Mouse (Mus musculus) intestine, embryonic 14.5 days (tissue): ENCODE results near the gene Zfp36. TPM values are rescaled to one million over a fixed set of nuclear protein-coding genes. Genes with fewer than 3 reads are reported as not detected.

Experiments used
- ATAC-seq: fragments of 200-750 bp; cut with Nextera tagmentation; replicated peaks from 2 replicates; pipeline ENCODE4 v1.8.0; 2017; ENCODE audit warnings: low read depth, moderate number of reproducible peaks, moderate TSS enrichment, moderate library complexity; ENCODE audit not compliant: low FRiP score, low TSS enrichment
- DNase-seq: peaks from one replicate; pipeline ENCODE4 v3.0.0-alpha.2; 2018; ENCODE audit warnings: low spot score
- H3K27ac ChIP-seq: fragments of 300-500 bp; sonication (generic); 2 replicates; pipeline ENCODE4 v1.5.1; 2014; ENCODE audit warnings: low read depth, mild to moderate bottlenecking, control low read depth
- H3K27me3 ChIP-seq: fragments of 300-500 bp; sonication (generic); replicated peaks from 2 replicates; pipeline ENCODE4 v1.6.1; 2014; ENCODE audit warnings: low read length, control low read depth; ENCODE audit not compliant: control insufficient read depth, insufficient read depth
- H3K36me3 ChIP-seq: fragments of 300-500 bp; sonication (generic); 2 replicates; pipeline ENCODE4 v1.6.1; 2014; ENCODE audit warnings: low read length, control low read depth; ENCODE audit not compliant: control insufficient read depth, insufficient read depth
- H3K4me1 ChIP-seq: fragments of 300-500 bp; sonication (generic); replicated peaks from 2 replicates; pipeline ENCODE4 v1.6.1; 2014; ENCODE audit warnings: low read length, control low read depth, mixed read lengths; ENCODE audit not compliant: control insufficient read depth, insufficient read depth
- H3K4me2 ChIP-seq: fragments of 300-500 bp; sonication (generic); 2 replicates; pipeline ENCODE4 v1.6.1; 2014; ENCODE audit warnings: low read length
- H3K4me3 ChIP-seq: fragments of 300-500 bp; sonication (generic); 2 replicates; pipeline ENCODE4 v1.5.1; 2014; ENCODE audit warnings: low read depth, low read length, control low read depth, mixed read lengths
- H3K9ac ChIP-seq: fragments of 300-500 bp; sonication (generic); 2 replicates; pipeline ENCODE4 v1.6.1; 2014; ENCODE audit warnings: mild to moderate bottlenecking, low read length
- H3K9me3 ChIP-seq: fragments of 300-500 bp; sonication (generic); 2 replicates; pipeline ENCODE4 v1.6.1; 2016; ENCODE audit warnings: low read length, control low read depth; ENCODE audit not compliant: control insufficient read depth
- WGBS: fragments of 180-500 bp; shearing (Covaris S2); extraction: QIAGEN DNeasy Blood & Tissue Kit; methylation state at CpG from one replicate; pipeline ENCODE4 v1.1.7; 2014; 5-methylcytosine and 5-hydroxymethylcytosine counted together
- polyA plus RNA-seq: library from polyadenylated mRNA; unstranded; fragments of >200 nt; fragmentation: Nextera tagmentation; extraction: Ambion mirVana; gene quantifications from 2 replicates; pipeline ENCODE4 v1.2.1, GENCODE M21; 2014

Zfp36 gene
- polyA plus RNA-seq, 1 experiment from 2014 or later: 21.9 TPM

GRCm38 (mm10) chr7:28381938-28382337, 1.9 kb upstream of the Zfp36 start:
- peak overlapping the region; percentile 58 for H3K9ac ChIP-seq
- peak overlapping the region; percentile 69 for H3K4me2 ChIP-seq
- peak; percentile 92 for DNase-seq
- H3K27ac ChIP-seq: peak overlapping the region; percentile 100
- peaks cover 51% of the 10 kb centered on the region for H3K4me1 ChIP-seq
- H3K36me3 ChIP-seq: peaks cover 26% of the 10 kb centered on the region
- no peaks in the 10 kb centered on the region for H3K9me3 ChIP-seq
- H3K27me3 ChIP-seq: no peaks in the 10 kb centered on the region
- WGBS: under 1% methylated on average over 20 of the region's 20 CpGs
- peak overlapping the region; percentile 31 for H3K4me3 ChIP-seq
- peak; percentile 45 for ATAC-seq

GRCm38 (mm10) chr7:28381017-28381790, 1.2 kb upstream of the Zfp36 start:
- Histone ChIP-seq H3K4me1 (peaks cover 56% of the 10 kb centered on the region), H3K4me2 (peak overlapping the region; percentile 69), H3K4me3 (peak overlapping the region; percentile 31), H3K9ac (peak overlapping the region; percentile 58), H3K36me3 (peaks cover 25% of the 10 kb centered on the region), H3K27me3 (no peaks in the 10 kb centered on the region), H3K9me3 (no peaks in the 10 kb centered on the region), H3K27ac (peak overlapping the region; percentile 100)
- 2% methylated on average over 30 of the region's 30 CpGs for WGBS
- ATAC-seq (peak; percentile 7), DNase-seq (peak; percentile 80)

DNA sequence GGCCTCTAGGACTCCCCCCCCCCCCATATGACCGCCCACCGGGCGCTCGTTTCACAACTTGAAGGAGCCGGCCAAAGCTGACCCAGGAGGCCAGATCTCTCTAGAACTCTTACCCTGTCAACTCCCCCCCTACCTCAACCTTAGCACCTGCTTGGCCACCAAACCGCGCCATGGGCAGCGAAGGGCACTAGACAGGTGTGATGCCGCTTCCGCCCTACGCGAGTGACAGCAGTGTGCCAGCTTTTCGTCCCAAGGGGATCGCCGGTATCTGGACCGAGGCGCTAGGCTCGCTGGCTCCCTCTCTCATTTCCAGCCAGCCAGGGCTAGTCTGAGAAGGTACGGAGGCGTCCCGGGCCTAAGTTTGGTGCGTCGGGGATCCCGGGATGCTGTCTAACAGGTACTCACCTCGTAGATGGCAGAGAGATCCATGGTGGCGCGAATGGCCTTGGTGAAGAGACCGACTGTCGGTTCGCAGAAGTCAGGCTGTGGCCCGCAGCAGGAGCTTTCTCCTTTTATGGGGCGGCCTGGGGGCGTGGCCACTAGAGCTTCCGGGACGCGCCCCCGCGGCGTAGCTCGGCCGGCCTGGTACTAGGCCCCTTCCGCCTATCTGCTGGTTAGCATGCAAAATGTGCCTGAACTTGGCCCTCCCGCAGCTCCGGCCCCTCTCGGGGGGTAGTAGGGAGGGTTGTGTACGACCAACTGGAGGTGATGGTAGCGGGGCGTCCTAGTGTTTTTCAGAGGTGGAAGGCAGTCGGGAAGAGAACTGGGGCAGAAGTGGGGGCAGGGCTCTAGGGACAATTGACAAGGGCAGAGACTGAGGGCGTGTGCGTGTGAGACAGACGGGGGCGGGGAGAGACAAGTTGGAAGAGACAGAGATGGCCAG, 1.0 kb downstream of the Zfp36 start:
- WGBS: under 1% methylated on average over 53 of the region's 53 CpGs
- no peaks in the 10 kb centered on the region for H3K9me3 ChIP-seq
- H3K27ac ChIP-seq: peak overlapping the region; percentile 100
- H3K4me1 ChIP-seq: peaks cover 60% of the 10 kb centered on the region
- H3K9ac ChIP-seq: peak overlapping the region; percentile 86
- peak; percentile 35 for ATAC-seq
- H3K36me3 ChIP-seq: peaks cover 11% of the 10 kb centered on the region; the same call in 1 of the 2 replicates
- peak; percentile 95 for DNase-seq
- no peaks in the 10 kb centered on the region for H3K27me3 ChIP-seq
- peak overlapping the region; percentile 80 for H3K4me2 ChIP-seq
- H3K4me3 ChIP-seq: peak overlapping the region; percentile 91

DNA sequence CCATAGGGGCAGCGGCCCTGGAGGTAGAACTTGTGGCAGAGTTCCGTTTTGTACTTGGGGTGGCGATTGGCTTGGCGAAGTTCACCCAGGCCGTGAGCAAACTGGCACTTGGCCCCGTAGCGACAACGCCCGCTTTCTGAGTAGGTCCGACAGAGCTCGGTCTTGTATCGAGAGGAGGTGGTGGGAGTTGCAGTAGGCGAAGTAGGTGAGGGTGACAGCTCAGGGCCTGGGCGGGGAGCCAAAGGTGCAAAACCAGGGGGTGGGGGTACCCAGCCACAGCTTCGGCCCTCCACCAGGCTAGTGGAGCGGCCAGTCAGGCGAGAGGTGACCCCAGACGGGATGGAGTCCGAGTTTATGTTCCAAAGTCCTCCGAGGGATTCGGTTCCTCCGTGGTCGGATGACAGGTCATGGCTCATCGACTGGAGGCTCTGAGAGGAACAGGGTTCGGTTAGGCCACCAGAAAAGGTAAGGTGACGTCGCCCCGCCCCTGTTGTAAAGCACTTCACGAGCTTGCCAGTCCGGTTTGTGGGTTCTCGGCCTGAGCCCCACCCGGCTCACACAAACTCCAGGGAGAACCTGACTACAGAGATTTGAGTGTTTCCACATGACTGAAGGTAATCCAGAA, 1.9 kb downstream of the Zfp36 start:
- Histone ChIP-seq H3K9ac (peak overlapping the region; percentile 86), H3K36me3 (peaks cover 11% of the 10 kb centered on the region; the same call in 1 of the 2 replicates), H3K9me3 (no peaks in the 10 kb centered on the region), H3K4me1 (peaks cover 62% of the 10 kb centered on the region), H3K27ac (peak overlapping the region; percentile 100), H3K4me2 (peak overlapping the region; percentile 80), H3K27me3 (no peaks in the 10 kb centered on the region), H3K4me3 (peak overlapping the region; percentile 91)
- peak; percentile 80 for DNase-seq
- no peak for ATAC-seq
- WGBS: 30% methylated on average over 31 of the region's 32 CpGs

GRCm38 (mm10) chr7:28377190-28378065, 2.6 kb downstream of the Zfp36 start:
- peak overlapping the region; percentile 86 for H3K9ac ChIP-seq
- peak overlapping the region; percentile 100 for H3K27ac ChIP-seq
- H3K9me3 ChIP-seq: no peaks in the 10 kb centered on the region
- DNase-seq (no peak), ATAC-seq (no peak)
- peaks cover 55% of the 10 kb centered on the region for H3K4me1 ChIP-seq
- no peaks in the 10 kb centered on the region for H3K27me3 ChIP-seq
- H3K36me3 ChIP-seq: peaks cover 11% of the 10 kb centered on the region; the same call in 1 of the 2 replicates
- peak overlapping the region; percentile 80 for H3K4me2 ChIP-seq
- 71% methylated on average over 18 of the region's 18 CpGs for WGBS
- H3K4me3 ChIP-seq: peak overlapping the region; percentile 91

- Histone ChIP-seq H3K27me3 (no peaks in the 10 kb centered on the region), H3K36me3 (peaks cover 11% of the 10 kb centered on the region; the same call in 1 of the 2 replicates), H3K4me2 (peak overlapping the region; percentile 80), H3K27ac (peak overlapping the region; percentile 100), H3K9me3 (no peaks in the 10 kb centered on the region), H3K4me1 (peaks cover 45% of the 10 kb centered on the region), H3K9ac (peak overlapping the region; percentile 69), H3K4me3 (peak overlapping the region; percentile 91)
- DNase-seq (peak; percentile 84), ATAC-seq (no peak; the same call in 1 of the 2 replicates)
- 2% methylated on average over 30 of the region's 30 CpGs for WGBS
Observed at GRCm38 (mm10) chr7:28376011-28376771, 3.9 kb downstream of the Zfp36 start.

DNA sequence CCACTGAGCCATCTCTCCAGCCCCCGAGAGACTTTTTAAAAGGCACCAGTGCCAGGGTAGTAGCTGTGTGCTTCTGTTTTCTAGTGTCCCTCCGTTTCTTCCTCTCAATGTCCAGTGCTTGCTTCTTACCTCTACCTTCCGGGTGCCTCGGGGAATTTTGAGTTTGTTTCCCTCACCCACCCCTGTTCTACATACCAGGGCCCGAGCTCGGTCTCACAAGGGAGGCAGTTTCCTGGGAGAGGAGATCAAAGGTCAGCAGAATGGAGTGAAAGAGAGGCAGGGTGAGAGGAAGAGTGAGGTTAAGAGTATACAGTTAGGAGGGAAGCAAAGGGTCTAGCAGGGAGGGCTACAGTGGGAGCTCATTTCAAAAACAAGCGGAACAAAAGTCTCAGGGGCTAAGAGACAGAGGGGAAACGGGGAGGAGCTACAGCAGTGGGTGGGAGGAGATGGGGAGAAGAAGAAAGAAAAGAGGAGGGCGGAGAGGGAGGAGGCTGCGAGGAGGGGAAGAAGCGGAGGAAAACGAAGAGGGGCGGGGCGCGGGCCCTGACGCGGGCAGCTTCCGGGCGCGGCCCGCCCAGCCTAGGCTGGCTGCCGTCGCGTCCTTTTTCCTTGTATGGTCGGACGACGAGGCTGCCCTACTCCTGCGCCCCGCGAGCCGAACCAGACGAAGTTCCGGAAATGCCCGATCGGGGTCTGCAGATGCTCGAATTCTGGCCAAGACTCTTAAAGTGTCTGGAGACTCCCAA, 4.7 kb downstream of the Zfp36 start:
- Histone ChIP-seq H3K4me2 (peak overlapping the region; percentile 80), H3K27me3 (no peaks in the 10 kb centered on the region), H3K4me3 (peak overlapping the region; percentile 91), H3K36me3 (peaks cover 11% of the 10 kb centered on the region; the same call in 1 of the 2 replicates), H3K9me3 (no peaks in the 10 kb centered on the region), H3K9ac (peak overlapping the region; percentile 69), H3K4me1 (peaks cover 43% of the 10 kb centered on the region), H3K27ac (peak overlapping the region; percentile 100)
- WGBS: under 1% methylated on average over 36 of the region's 36 CpGs
- peak; percentile 30 for ATAC-seq
- DNase-seq: peak; percentile 91
